Mouse (Mus musculus): ENCODE measurements at regions not wholly inside any gene's neighbourhood (a gene's known extent, or its start where the extent isn't known, plus 50 kb on each side); places are given as distances from the start of the nearest gene placed in this dataset.

GRCm38 (mm10) chr7:35988449-35989109 lies 185.8 kb upstream of the Zfp507 start:
- H3K4me3 ChIP-seq: no peak overlapping the region
- peaks cover 10% of the 10 kb centered on the region for H3K4me1 ChIP-seq
- DNase-seq (ENCODE audit: extremely low spot score, low spot score): no peak
- no peaks in the 10 kb centered on the region for H3K27me3 ChIP-seq (ENCODE audit: poor library complexity, severe bottlenecking)
- 82% methylated on average over 13 of the region's 13 CpGs for WGBS
- H3K27ac ChIP-seq: no peak overlapping the region
- H3K9me3 ChIP-seq: no peaks in the 10 kb centered on the region
- H3K36me3 ChIP-seq (replicated peaks): no peaks in the 10 kb centered on the region

- no peak for DNase-seq (ENCODE audit: extremely low spot score, low spot score)
- no peaks in the 10 kb centered on the region for H3K36me3 ChIP-seq (replicated peaks)
- H3K4me3 ChIP-seq: no peak overlapping the region
- no peaks in the 10 kb centered on the region for H3K9me3 ChIP-seq
- H3K27me3 ChIP-seq (ENCODE audit: poor library complexity, severe bottlenecking): no peaks in the 10 kb centered on the region
- WGBS: 94% methylated on average over 9 of the region's 9 CpGs
- H3K4me1 ChIP-seq: no peaks in the 10 kb centered on the region
- no peak overlapping the region for H3K27ac ChIP-seq
These were observed 175.2 kb upstream of the Zfp507 start for GRCm38 (mm10) chr7:35977986-35978385.

- Histone ChIP-seq H3K27ac (no peak overlapping the region), H3K4me1 (peaks cover 15% of the 10 kb centered on the region), H3K27me3 (ENCODE audit: poor library complexity, severe bottlenecking) (no peaks in the 10 kb centered on the region), H3K9me3 (peaks cover 4% of the 10 kb centered on the region; the same call in 1 of the 2 replicates), H3K36me3 (replicated peaks) (no peaks in the 10 kb centered on the region), H3K4me3 (no peak overlapping the region)
- WGBS: 27% methylated on average over 5 of the region's 5 CpGs
- DNase-seq (ENCODE audit: extremely low spot score, low spot score): no peak
These were observed 155.9 kb upstream of the Zfp507 start for GRCm38 (mm10) chr7:35958731-35959130.

GRCm38 (mm10) chr7:35958052-35958451 lies 155.2 kb upstream of the Zfp507 start:
- Histone ChIP-seq H3K4me1 (peaks cover 15% of the 10 kb centered on the region), H3K36me3 (replicated peaks) (no peaks in the 10 kb centered on the region), H3K9me3 (peaks cover 4% of the 10 kb centered on the region; the same call in 1 of the 2 replicates), H3K27me3 (ENCODE audit: poor library complexity, severe bottlenecking) (no peaks in the 10 kb centered on the region), H3K4me3 (no peak overlapping the region), H3K27ac (0 out of 2 replicates have a peak overlapping the region, but pooled peaks have one; percentile 5)
- DNase-seq (ENCODE audit: extremely low spot score, low spot score): peak; percentile 25
- 28% methylated on average over 2 of the region's 2 CpGs for WGBS

- peaks cover 21% of the 10 kb centered on the region for H3K4me1 ChIP-seq
- H3K36me3 ChIP-seq (replicated peaks): no peaks in the 10 kb centered on the region
- H3K4me3 ChIP-seq: peak overlapping the region; percentile 39; the same call in 1 of the 2 replicates
- DNase-seq (ENCODE audit: extremely low spot score, low spot score): no peak
- H3K27me3 ChIP-seq (ENCODE audit: poor library complexity, severe bottlenecking): peaks cover 34% of the 10 kb centered on the region; the same call in 1 of the 2 replicates
- H3K9me3 ChIP-seq: no peaks in the 10 kb centered on the region
- 7% methylated on average over 6 of the region's 6 CpGs for WGBS
- peak overlapping the region; percentile 76; the same call in 1 of the 2 replicates for H3K27ac ChIP-seq
These were observed 146.0 kb upstream of the Zfp507 start for GRCm38 (mm10) chr7:35948794-35949193.

GRCm38 (mm10) chr7:35948389-35948788 lies 145.6 kb upstream of the Zfp507 start:
- Histone ChIP-seq H3K9me3 (no peaks in the 10 kb centered on the region), H3K4me1 (peaks cover 21% of the 10 kb centered on the region), H3K27ac (peak overlapping the region; percentile 76), H3K27me3 (ENCODE audit: poor library complexity, severe bottlenecking) (peaks cover 34% of the 10 kb centered on the region; the same call in 1 of the 2 replicates), H3K36me3 (replicated peaks) (no peaks in the 10 kb centered on the region), H3K4me3 (peak overlapping the region; percentile 39)
- 1% methylated on average over 13 of the region's 13 CpGs for WGBS
- peak; percentile 51 for DNase-seq (ENCODE audit: extremely low spot score, low spot score)

GRCm38 (mm10) chr7:35941086-35941485 lies 138.3 kb upstream of the Zfp507 start:
- H3K36me3 ChIP-seq (replicated peaks): no peaks in the 10 kb centered on the region
- H3K27me3 ChIP-seq (ENCODE audit: poor library complexity, severe bottlenecking): peaks cover under 1% of the 10 kb centered on the region; the same call in 1 of the 2 replicates
- DNase-seq (ENCODE audit: extremely low spot score, low spot score): no peak
- 86% methylated on average over 3 of the region's 3 CpGs for WGBS
- no peak overlapping the region for H3K27ac ChIP-seq
- H3K4me1 ChIP-seq: peaks cover 24% of the 10 kb centered on the region
- H3K4me3 ChIP-seq: no peak overlapping the region
- no peaks in the 10 kb centered on the region for H3K9me3 ChIP-seq

GRCm38 (mm10) chr7:35938123-35938869 lies 135.5 kb upstream of the Zfp507 start:
- H3K4me1 ChIP-seq: peaks cover 27% of the 10 kb centered on the region
- peak overlapping the region; percentile 80 for H3K27ac ChIP-seq
- 32% methylated on average over 13 of the region's 13 CpGs for WGBS
- H3K9me3 ChIP-seq: no peaks in the 10 kb centered on the region
- no peaks in the 10 kb centered on the region for H3K36me3 ChIP-seq (replicated peaks)
- DNase-seq (ENCODE audit: extremely low spot score, low spot score): no peak
- peak overlapping the region; percentile 27; the same call in 1 of the 2 replicates for H3K4me3 ChIP-seq
- no peaks in the 10 kb centered on the region for H3K27me3 ChIP-seq (ENCODE audit: poor library complexity, severe bottlenecking)

GRCm38 (mm10) chr7:35926749-35927148 lies 123.9 kb upstream of the Zfp507 start:
- H3K27me3 ChIP-seq (ENCODE audit: poor library complexity, severe bottlenecking): peaks cover 24% of the 10 kb centered on the region
- peaks cover 13% of the 10 kb centered on the region for H3K4me1 ChIP-seq
- no peak overlapping the region for H3K27ac ChIP-seq
- WGBS: 88% methylated on average over 4 of the region's 4 CpGs
- H3K36me3 ChIP-seq (replicated peaks): no peaks in the 10 kb centered on the region
- no peak for DNase-seq (ENCODE audit: extremely low spot score, low spot score)
- H3K9me3 ChIP-seq: peaks cover 26% of the 10 kb centered on the region
- no peak overlapping the region for H3K4me3 ChIP-seq

GRCm38 (mm10) chr7:35922582-35922981 lies 119.8 kb upstream of the Zfp507 start:
- H3K4me3 ChIP-seq: peak overlapping the region; percentile 11; the same call in 1 of the 2 replicates
- H3K36me3 ChIP-seq (replicated peaks): no peaks in the 10 kb centered on the region

GRCm38 (mm10) chr7:35920884-35921283 lies 118.1 kb upstream of the Zfp507 start:
- 44% methylated on average over 9 of the region's 9 CpGs for WGBS
- no peak overlapping the region for H3K27ac ChIP-seq

More at GRCm38 (mm10) chr7:35922582-35922981, 119.8 kb upstream of the Zfp507 start:
- Histone ChIP-seq H3K9me3 (peaks cover 23% of the 10 kb centered on the region), H3K4me1 (peaks cover 25% of the 10 kb centered on the region), H3K27ac (no peak overlapping the region), H3K27me3 (ENCODE audit: poor library complexity, severe bottlenecking) (peaks cover 39% of the 10 kb centered on the region)
- 37% methylated on average over 9 of the region's 9 CpGs for WGBS
- DNase-seq (ENCODE audit: extremely low spot score, low spot score): no peak

GRCm38 (mm10) chr7:35920194-35920609 lies 117.4 kb upstream of the Zfp507 start:
- peaks cover 25% of the 10 kb centered on the region for H3K4me1 ChIP-seq
- peaks cover 10% of the 10 kb centered on the region for H3K9me3 ChIP-seq
- no peak for DNase-seq (ENCODE audit: extremely low spot score, low spot score)
- 90% methylated on average over 11 of the region's 11 CpGs for WGBS
- H3K27ac ChIP-seq: no peak overlapping the region
- no peaks in the 10 kb centered on the region for H3K36me3 ChIP-seq (replicated peaks)
- no peak overlapping the region for H3K4me3 ChIP-seq
- peaks cover 39% of the 10 kb centered on the region for H3K27me3 ChIP-seq (ENCODE audit: poor library complexity, severe bottlenecking)

More at GRCm38 (mm10) chr7:35920884-35921283, 118.1 kb upstream of the Zfp507 start:
- no peak overlapping the region for H3K4me3 ChIP-seq
- no peaks in the 10 kb centered on the region for H3K36me3 ChIP-seq (replicated peaks)
- H3K27me3 ChIP-seq (ENCODE audit: poor library complexity, severe bottlenecking): peaks cover 39% of the 10 kb centered on the region
- H3K9me3 ChIP-seq: peaks cover 12% of the 10 kb centered on the region
- DNase-seq (ENCODE audit: extremely low spot score, low spot score): no peak
- peaks cover 25% of the 10 kb centered on the region for H3K4me1 ChIP-seq
